Mouse (Mus musculus) fibroblast of lung, adult 2 months (primary cell): ENCODE results near the gene Tpx2.

Experiments
- DNase-seq: peaks from one replicate; pipeline ENCODE4 v3.0.0-alpha.2; 2011; ENCODE audit warnings: low read depth

The Tpx2 gene

GRCm38 (mm10) chr2:152820369-152820768 lies 27.4 kb upstream of the Tpx2 start:
- DNase-seq = no peak

- DNase-seq = no peak
Measured at GRCm38 (mm10) chr2:152821023-152821422, 26.7 kb upstream of the Tpx2 start.

- DNase-seq = no peak
Measured at GRCm38 (mm10) chr2:152821566-152821965, 26.2 kb upstream of the Tpx2 start.

GRCm38 (mm10) chr2:152823770-152824169 lies 24.0 kb upstream of the Tpx2 start:
- no peak for DNase-seq

GRCm38 (mm10) chr2:152824438-152825167 lies 23.2 kb upstream of the Tpx2 start:
- no peak for DNase-seq

GRCm38 (mm10) chr2:152825168-152825697 lies 22.5 kb upstream of the Tpx2 start:
- no peak for DNase-seq

- no peak for DNase-seq
Measured at GRCm38 (mm10) chr2:152825713-152826112, 22.1 kb upstream of the Tpx2 start.

- DNase-seq = no peak
Measured at GRCm38 (mm10) chr2:152826481-152826880, 21.3 kb upstream of the Tpx2 start.

GRCm38 (mm10) chr2:152827321-152828010 lies 20.3 kb upstream of the Tpx2 start:
- DNase-seq = no peak

GRCm38 (mm10) chr2:152828011-152828370 lies 19.8 kb upstream of the Tpx2 start:
- DNase-seq = no peak

GRCm38 (mm10) chr2:152828532-152828931 lies 19.2 kb upstream of the Tpx2 start:
- DNase-seq = no peak

GRCm38 (mm10) chr2:152829367-152829881 lies 18.3 kb upstream of the Tpx2 start:
- no peak for DNase-seq

GRCm38 (mm10) chr2:152830021-152830921 lies 17.5 kb upstream of the Tpx2 start:
- DNase-seq = peak; percentile 79

GRCm38 (mm10) chr2:152831019-152831878 lies 16.5 kb upstream of the Tpx2 start, which contains the start of gene Bcl2l1:
TSS of gene Bcl2l1 (minus strand) at chr2:152831728.
- DNase-seq = peak; percentile 88

- no peak for DNase-seq
Measured at GRCm38 (mm10) chr2:152839256-152839655, 8.5 kb upstream of the Tpx2 start.

- no peak for DNase-seq
Measured at GRCm38 (mm10) chr2:152842741-152843140, 5.0 kb upstream of the Tpx2 start.

- no peak for DNase-seq
Measured at GRCm38 (mm10) chr2:152847057-152847814, 528 bp upstream of the Tpx2 start.

GRCm38 (mm10) chr2:152848466-152848865 lies 702 bp downstream of the Tpx2 start:
- no peak for DNase-seq

- peak; percentile 34 for DNase-seq
Measured at GRCm38 (mm10) chr2:152859501-152859900, 11.7 kb downstream of the Tpx2 start.

GRCm38 (mm10) chr2:152861891-152862290 lies 14.1 kb downstream of the Tpx2 start:
- DNase-seq = no peak
